Mouse (Mus musculus) urinary bladder, postnatal 0 days (tissue): Measurements from ENCODE around the gene Olfr477. TPM values are rescaled to one million over a fixed set of nuclear protein-coding genes. Genes with fewer than 3 reads are reported as not detected.

ENCODE experiments used
- polyA plus RNA-seq: library from polyadenylated mRNA; unstranded; fragments of >200 nt; fragmentation: Nextera tagmentation; extraction: Ambion mirVana; gene quantifications from 2 replicates; pipeline ENCODE4 v1.2.1, GENCODE M21; 2015

The Olfr477 gene
- not detected in 2 replicates for polyA plus RNA-seq

DNA sequence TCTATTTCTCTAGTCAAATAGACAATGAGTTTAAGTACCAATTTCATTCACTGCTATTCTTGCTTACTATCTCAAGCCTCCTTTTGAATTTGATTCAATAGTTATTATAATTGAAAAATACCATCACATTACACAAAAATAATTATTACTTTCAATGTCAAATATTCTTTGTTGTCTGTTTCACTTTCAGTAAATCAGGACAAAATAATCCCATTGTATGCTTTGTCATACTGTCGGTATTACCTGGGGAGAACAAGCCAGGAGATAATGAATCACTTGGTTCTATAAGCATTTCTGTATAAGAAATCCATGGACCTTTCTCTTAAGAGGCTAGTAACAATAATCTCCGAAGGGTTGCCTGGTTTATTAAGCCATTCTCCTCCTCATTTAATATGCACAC, at the start of gene Olfr477:
Olfr477 (plus strand) TSS at position 301 of the 400 bp plus-strand sequence.

DNA sequence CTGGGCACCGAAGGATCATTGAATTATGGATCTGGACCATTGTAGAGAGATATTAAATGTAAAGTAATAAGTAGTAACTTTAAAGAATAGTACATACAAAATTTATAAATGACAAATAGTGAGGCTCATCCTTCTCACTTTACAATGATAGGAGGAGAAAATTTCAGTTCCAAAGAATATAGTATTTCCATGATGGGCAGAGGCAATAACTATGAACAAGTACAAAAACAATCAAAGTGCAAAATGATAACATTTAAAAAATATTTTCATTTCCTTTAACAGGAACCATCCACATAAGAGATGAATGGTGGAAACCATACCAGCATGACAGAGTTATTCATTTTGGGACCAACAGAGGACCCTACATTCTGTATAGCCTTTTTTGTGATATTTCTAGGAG, 32.1 kb upstream of the Olfr477 start, which contains the start of gene Olfr474:
Olfr474 (plus strand) TSS at position 301 of the 400 bp plus-strand sequence.

DNA sequence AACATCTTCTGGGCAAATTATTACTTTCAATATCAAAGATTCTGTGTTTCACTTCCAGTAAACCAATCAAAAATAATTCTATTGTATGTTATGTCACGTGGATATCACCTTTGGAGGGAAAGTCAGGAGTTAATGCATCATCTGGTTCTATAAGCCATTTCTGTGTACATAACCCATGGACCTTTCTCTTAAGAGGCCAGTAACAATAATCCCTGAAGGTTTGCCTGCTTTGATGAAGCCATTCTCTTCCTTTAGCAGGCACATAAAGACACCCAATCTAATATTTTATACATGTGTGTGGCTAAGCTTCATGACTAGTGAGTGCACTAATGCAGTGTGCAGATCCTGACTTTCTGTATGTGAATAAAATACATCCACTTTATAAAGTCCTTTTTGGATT, 22.0 kb upstream of the Olfr477 start, which contains the start of gene Olfr476:
Olfr476 (plus strand) TSS at position 301 of the 400 bp plus-strand sequence.

DNA sequence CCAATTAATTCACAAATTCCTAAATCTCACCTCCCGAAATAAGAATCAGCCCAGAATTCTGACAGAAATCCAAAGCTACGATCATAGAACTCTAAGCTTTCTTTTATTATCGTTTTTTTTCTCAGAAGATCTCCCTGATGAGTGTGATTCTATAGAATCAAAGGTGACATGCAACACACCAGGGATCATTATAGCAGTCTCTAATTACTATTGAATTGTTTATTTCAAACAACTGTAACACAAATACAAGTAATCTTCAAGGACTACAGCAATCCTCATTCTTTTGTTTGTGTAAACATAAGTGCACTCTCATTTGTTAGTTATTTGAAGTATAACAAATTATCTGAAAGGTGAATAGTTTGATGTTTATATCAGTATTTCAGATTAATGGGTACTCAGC, 47.4 kb downstream of the Olfr477 start, which contains the start of gene Olfr478:
Olfr478 (minus strand) TSS at position 101 of the 400 bp plus-strand sequence.

Other genes starting within 250 kb of the Olfr477 start
- 0.34 and 0.39 TPM in 2 replicates for gene Cyb5r2, start 228.7 kb upstream of the Olfr477 start, polyA plus RNA-seq
- not detected in 2 replicates for gene Ovch2, start 185.5 kb upstream of the Olfr477 start, polyA plus RNA-seq
- not detected in 2 replicates for gene Olfr467, start 174.4 kb upstream of the Olfr477 start, polyA plus RNA-seq
- not detected in 2 replicates for gene Olfr469, start 161.2 kb upstream of the Olfr477 start, polyA plus RNA-seq
- not detected in 2 replicates for gene Olfr470, start 139.2 kb upstream of the Olfr477 start, polyA plus RNA-seq
- not detected in 2 replicates for gene Olfr472, start 88.8 kb upstream of the Olfr477 start, polyA plus RNA-seq
- not detected in 2 replicates for gene Olfr473, start 56.2 kb upstream of the Olfr477 start, polyA plus RNA-seq
- gene Olfr474, start 32.0 kb upstream of the Olfr477 start, polyA plus RNA-seq: not detected in 2 replicates
- gene Olfr476, start 21.9 kb upstream of the Olfr477 start, polyA plus RNA-seq: not detected in 2 replicates
- not detected in 2 replicates for gene Olfr478, start 47.3 kb downstream of the Olfr477 start, polyA plus RNA-seq
- not detected in 2 replicates for gene Olfr479, start 64.0 kb downstream of the Olfr477 start, polyA plus RNA-seq
- not detected in 2 replicates for gene Olfr480, start 80.7 kb downstream of the Olfr477 start, polyA plus RNA-seq
- gene Olfr481, start 93.2 kb downstream of the Olfr477 start, polyA plus RNA-seq: not detected in 2 replicates
- gene Olfr482, start 110.9 kb downstream of the Olfr477 start, polyA plus RNA-seq: 0.12 TPM in 1 of 2 replicates, not detected in the other
- not detected in 2 replicates for gene Olfr483, start 114.2 kb downstream of the Olfr477 start, polyA plus RNA-seq
- gene Olfr484, start 140.8 kb downstream of the Olfr477 start, polyA plus RNA-seq: not detected in 2 replicates
- not detected in 2 replicates for gene Olfr485, start 173.2 kb downstream of the Olfr477 start, polyA plus RNA-seq
- not detected in 2 replicates for gene Olfr486, start 186.0 kb downstream of the Olfr477 start, polyA plus RNA-seq
- gene Olfr487, start 227.9 kb downstream of the Olfr477 start, polyA plus RNA-seq: not detected in 2 replicates